Mouse (Mus musculus) liver, embryonic 12.5 days (tissue): ENCODE measurements around the gene Pard3b. TPM values are rescaled to one million over a fixed set of nuclear protein-coding genes. Genes with fewer than 3 reads are reported as not detected.

ENCODE experiments used
- ATAC-seq: fragments of 200-750 bp; cut with Nextera tagmentation; 2 replicates; pipeline ENCODE4 v1.8.0; 2017; ENCODE audit warnings: moderate number of reproducible peaks, mild to moderate bottlenecking, moderate library complexity
- H3K27ac ChIP-seq: fragments of 300-500 bp; sonication (generic); 2 replicates; pipeline ENCODE4 v1.5.1; 2016; ENCODE audit warnings: mild to moderate bottlenecking
- H3K27me3 ChIP-seq: fragments of 300-500 bp; sonication (generic); replicated peaks from 2 replicates; pipeline ENCODE4 v1.6.1; 2016; ENCODE audit warnings: mild to moderate bottlenecking, moderate library complexity
- H3K36me3 ChIP-seq: fragments of 300-500 bp; sonication (generic); 2 replicates; pipeline ENCODE4 v1.6.1; 2016; ENCODE audit warnings: mild to moderate bottlenecking, moderate library complexity
- H3K4me1 ChIP-seq: fragments of 300-500 bp; sonication (generic); 2 replicates; pipeline ENCODE4 v1.6.1; 2016
- H3K4me2 ChIP-seq: fragments of 300-500 bp; sonication (generic); 2 replicates; pipeline ENCODE4 v1.6.1; 2016; ENCODE audit warnings: mild to moderate bottlenecking, moderate library complexity
- H3K4me3 ChIP-seq: fragments of 300-500 bp; sonication (generic); 2 replicates; pipeline ENCODE4 v1.5.1; 2016; ENCODE audit warnings: mild to moderate bottlenecking, moderate library complexity
- H3K9ac ChIP-seq: fragments of 300-500 bp; sonication (generic); 2 replicates; pipeline ENCODE4 v1.6.1; 2016; ENCODE audit warnings: mild to moderate bottlenecking, moderate library complexity
- H3K9me3 ChIP-seq: fragments of 300-500 bp; sonication (generic); replicated peaks from 2 replicates; pipeline ENCODE4 v1.6.1; 2016; ENCODE audit warnings: mild to moderate bottlenecking, moderate library complexity
- WGBS: fragments of 180-500 bp; shearing (Covaris S2); methylation state at CpG from one replicate; pipeline ENCODE4 v1.1.7; 2016; ENCODE audit not compliant: insufficient replicate concordance; 5-methylcytosine and 5-hydroxymethylcytosine counted together
- polyA plus RNA-seq: library from polyadenylated mRNA; unstranded; fragments of >200 nt; fragmentation: Nextera tagmentation; extraction: Ambion mirVana; gene quantifications from 2 replicates; pipeline ENCODE4 v1.2.1, GENCODE M21; 2016

The Pard3b gene
- polyA plus RNA-seq, 1 experiment from 2014 or later, result 6.5 TPM

GRCm38 (mm10) chr1:61962571-61962970 is 323.9 kb downstream of the Pard3b start:
- Histone ChIP-seq H3K36me3 (no peaks in the 10 kb centered on the region), H3K9ac (no peak overlapping the region), H3K27ac (no peak overlapping the region), H3K27me3 (no peaks in the 10 kb centered on the region), H3K4me1 (no peaks in the 10 kb centered on the region), H3K4me3 (no peak overlapping the region), H3K9me3 (no peaks in the 10 kb centered on the region), H3K4me2 (no peak overlapping the region)
- no peak for ATAC-seq
- 71% methylated on average over 4 of the region's 4 CpGs for WGBS

- Histone ChIP-seq H3K4me3 (no peak overlapping the region), H3K4me1 (no peaks in the 10 kb centered on the region), H3K36me3 (no peaks in the 10 kb centered on the region), H3K27me3 (no peaks in the 10 kb centered on the region), H3K27ac (no peak overlapping the region), H3K4me2 (no peak overlapping the region), H3K9me3 (no peaks in the 10 kb centered on the region), H3K9ac (no peak overlapping the region)
- 37% methylated on average over 3 of the region's 3 CpGs for WGBS
- no peak for ATAC-seq
These were observed 328.5 kb downstream of the Pard3b start for GRCm38 (mm10) chr1:61967124-61967523.

- no peaks in the 10 kb centered on the region for H3K27me3 ChIP-seq
- H3K4me2 ChIP-seq, result no peak overlapping the region
- no peak overlapping the region for H3K4me3 ChIP-seq
- no peak overlapping the region for H3K27ac ChIP-seq
- H3K9me3 ChIP-seq, result no peaks in the 10 kb centered on the region
- no peaks in the 10 kb centered on the region for H3K4me1 ChIP-seq
- ATAC-seq, result no peak
- H3K9ac ChIP-seq, result no peak overlapping the region
- 80% methylated on average over 4 of the region's 4 CpGs for WGBS
- H3K36me3 ChIP-seq, result no peaks in the 10 kb centered on the region
These were observed 329.2 kb downstream of the Pard3b start for GRCm38 (mm10) chr1:61967807-61968206.

GRCm38 (mm10) chr1:61997711-61998110 is 359.1 kb downstream of the Pard3b start:
- Histone ChIP-seq H3K4me1 (no peaks in the 10 kb centered on the region), H3K9me3 (no peaks in the 10 kb centered on the region), H3K27me3 (no peaks in the 10 kb centered on the region), H3K9ac (no peak overlapping the region), H3K4me2 (no peak overlapping the region), H3K27ac (no peak overlapping the region), H3K4me3 (no peak overlapping the region), H3K36me3 (no peaks in the 10 kb centered on the region)
- no peak for ATAC-seq
- 63% methylated on average over 3 of the region's 3 CpGs for WGBS

GRCm38 (mm10) chr1:62008811-62009210 is 370.2 kb downstream of the Pard3b start:
- H3K4me2 ChIP-seq, result no peak overlapping the region
- H3K9ac ChIP-seq, result no peak overlapping the region
- H3K27ac ChIP-seq, result no peak overlapping the region
- no peaks in the 10 kb centered on the region for H3K9me3 ChIP-seq
- no peak overlapping the region for H3K4me3 ChIP-seq
- no peaks in the 10 kb centered on the region for H3K36me3 ChIP-seq
- no peak for ATAC-seq
- no peaks in the 10 kb centered on the region for H3K4me1 ChIP-seq
- H3K27me3 ChIP-seq, result no peaks in the 10 kb centered on the region
- WGBS, result 62% methylated on average over 2 of the region's 2 CpGs

GRCm38 (mm10) chr1:62011712-62012111 is 373.1 kb downstream of the Pard3b start:
- 72% methylated on average over 4 of the region's 4 CpGs for WGBS
- Histone ChIP-seq H3K27me3 (no peaks in the 10 kb centered on the region), H3K9me3 (no peaks in the 10 kb centered on the region), H3K27ac (no peak overlapping the region), H3K9ac (no peak overlapping the region), H3K4me2 (no peak overlapping the region), H3K4me3 (no peak overlapping the region), H3K36me3 (no peaks in the 10 kb centered on the region), H3K4me1 (no peaks in the 10 kb centered on the region)
- ATAC-seq, result no peak

GRCm38 (mm10) chr1:62016536-62017300 is 378.1 kb downstream of the Pard3b start:
- H3K36me3 ChIP-seq, result no peaks in the 10 kb centered on the region
- H3K4me1 ChIP-seq, result no peaks in the 10 kb centered on the region
- no peaks in the 10 kb centered on the region for H3K9me3 ChIP-seq
- H3K4me2 ChIP-seq, result no peak overlapping the region
- no peak for ATAC-seq
- no peaks in the 10 kb centered on the region for H3K27me3 ChIP-seq
- no peak overlapping the region for H3K4me3 ChIP-seq
- H3K9ac ChIP-seq, result no peak overlapping the region
- no peak overlapping the region for H3K27ac ChIP-seq
- 63% methylated on average over 5 of the region's 5 CpGs for WGBS

- H3K4me1 ChIP-seq, result no peaks in the 10 kb centered on the region
- H3K4me3 ChIP-seq, result no peak overlapping the region
- WGBS, result 59% methylated on average over 5 of the region's 5 CpGs
- no peaks in the 10 kb centered on the region for H3K9me3 ChIP-seq
- no peak overlapping the region for H3K4me2 ChIP-seq
- ATAC-seq, result no peak
- H3K27ac ChIP-seq, result no peak overlapping the region
- no peak overlapping the region for H3K9ac ChIP-seq
- no peaks in the 10 kb centered on the region for H3K27me3 ChIP-seq
- no peaks in the 10 kb centered on the region for H3K36me3 ChIP-seq
These were observed 379.7 kb downstream of the Pard3b start for GRCm38 (mm10) chr1:62018276-62018675.

GRCm38 (mm10) chr1:62019743-62020142 is 381.1 kb downstream of the Pard3b start:
- Histone ChIP-seq H3K4me1 (no peaks in the 10 kb centered on the region), H3K27me3 (no peaks in the 10 kb centered on the region), H3K9ac (no peak overlapping the region), H3K4me3 (no peak overlapping the region), H3K27ac (no peak overlapping the region), H3K4me2 (no peak overlapping the region), H3K36me3 (no peaks in the 10 kb centered on the region), H3K9me3 (no peaks in the 10 kb centered on the region)
- no peak for ATAC-seq

GRCm38 (mm10) chr1:62041718-62042117 is 403.1 kb downstream of the Pard3b start:
- Histone ChIP-seq H3K27me3 (no peaks in the 10 kb centered on the region), H3K4me3 (no peak overlapping the region), H3K27ac (no peak overlapping the region), H3K9me3 (no peaks in the 10 kb centered on the region), H3K4me1 (no peaks in the 10 kb centered on the region), H3K36me3 (no peaks in the 10 kb centered on the region), H3K4me2 (no peak overlapping the region), H3K9ac (no peak overlapping the region)
- 19% methylated on average over 3 of the region's 3 CpGs for WGBS
- ATAC-seq, result no peak

- 36% methylated on average over 4 of the region's 4 CpGs for WGBS
- H3K4me3 ChIP-seq, result no peak overlapping the region
- H3K4me1 ChIP-seq, result no peaks in the 10 kb centered on the region
- H3K27ac ChIP-seq, result no peak overlapping the region
- H3K27me3 ChIP-seq, result no peaks in the 10 kb centered on the region
- no peak for ATAC-seq
- H3K9me3 ChIP-seq, result no peaks in the 10 kb centered on the region
- no peaks in the 10 kb centered on the region for H3K36me3 ChIP-seq
- H3K4me2 ChIP-seq, result no peak overlapping the region
- no peak overlapping the region for H3K9ac ChIP-seq
These were observed 410.0 kb downstream of the Pard3b start for GRCm38 (mm10) chr1:62048592-62048991.

GRCm38 (mm10) chr1:62051186-62051825 is 412.7 kb downstream of the Pard3b start:
- Histone ChIP-seq H3K9ac (no peak overlapping the region), H3K27ac (no peak overlapping the region), H3K27me3 (no peaks in the 10 kb centered on the region), H3K4me2 (no peak overlapping the region), H3K4me1 (no peaks in the 10 kb centered on the region), H3K4me3 (no peak overlapping the region), H3K36me3 (no peaks in the 10 kb centered on the region), H3K9me3 (no peaks in the 10 kb centered on the region)
- no peak for ATAC-seq
- 20% methylated on average over 1 of the region's 1 CpGs for WGBS
